Mouse (Mus musculus): ENCODE measurements at regions not wholly inside any gene's neighbourhood (a gene's known extent, or its start where the extent isn't known, plus 50 kb on each side); places are given as distances from the start of the nearest gene placed in this dataset.

DNA sequence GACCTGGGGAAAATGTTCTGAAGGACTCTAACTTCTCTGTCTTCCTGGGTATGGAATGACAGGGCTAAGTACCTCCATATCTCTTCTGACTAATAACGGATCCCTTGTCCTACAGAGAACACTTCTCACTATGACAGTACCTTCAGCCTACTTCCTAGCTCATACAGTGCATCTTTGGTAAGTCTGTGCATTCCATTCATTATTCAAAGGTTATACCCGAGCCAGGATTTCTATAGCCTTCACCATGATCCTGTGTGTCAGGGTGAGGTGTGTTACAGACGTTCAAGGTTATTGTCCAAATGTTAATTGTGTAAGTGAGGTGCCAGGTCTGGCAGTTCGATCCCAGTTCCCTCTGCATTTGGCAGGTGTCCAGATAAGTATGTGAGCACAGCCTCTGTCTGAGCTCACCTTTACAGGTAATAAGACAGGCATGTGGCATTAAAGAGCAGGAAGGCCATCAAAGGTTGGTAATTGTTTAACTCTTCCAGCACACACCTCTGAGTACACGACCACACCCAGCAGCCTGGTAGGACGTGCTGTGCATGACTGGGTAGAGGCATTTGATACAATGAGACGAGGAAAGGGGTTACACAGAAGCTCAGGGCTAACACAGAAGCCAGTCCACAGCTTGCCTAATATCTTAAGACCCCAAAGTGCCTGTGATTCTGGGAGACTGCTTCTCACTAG, 96.3 kb upstream of the Bmp2 start:
- DNase-seq: no peak

DNA sequence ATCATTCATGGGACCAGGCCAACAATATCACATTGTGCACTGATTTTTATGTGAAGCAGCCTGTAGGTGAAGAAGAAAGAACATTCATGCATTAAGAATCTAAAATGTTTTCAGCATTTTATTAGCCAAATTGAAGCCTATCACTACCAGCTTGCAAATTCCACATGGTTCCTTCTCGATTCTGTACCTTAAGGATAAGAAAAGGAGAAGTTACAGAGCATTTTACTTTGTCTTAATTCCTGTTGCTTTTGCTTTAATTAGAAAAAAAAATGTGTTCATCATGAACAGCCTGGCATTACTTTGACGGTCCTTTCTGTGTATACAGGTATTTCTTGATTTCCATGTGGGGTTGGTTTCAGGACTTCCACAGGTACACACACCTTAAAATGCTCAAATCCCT, 95.2 kb upstream of the Bmp2 start:
- DNase-seq: no peak

DNA sequence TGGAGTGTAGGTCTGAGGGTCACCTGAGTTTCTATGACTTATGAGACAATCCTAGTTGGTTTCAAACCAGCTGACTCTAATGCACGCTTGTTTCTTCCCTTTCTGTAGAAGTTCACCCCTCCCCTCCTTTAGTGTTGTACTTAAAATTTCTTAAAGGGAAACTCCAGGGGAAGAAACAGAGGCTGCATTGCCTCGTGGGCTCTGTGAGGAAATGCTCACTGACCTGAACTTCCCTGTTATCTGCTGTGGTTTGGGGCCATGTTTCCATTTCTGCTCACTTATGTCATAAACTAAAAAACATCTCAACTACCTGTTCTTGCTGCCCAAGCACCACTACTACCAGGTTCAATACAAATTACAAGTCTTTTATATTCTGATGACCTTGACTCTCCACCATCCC, 93.2 kb upstream of the Bmp2 start:
- DNase-seq: no peak

DNA sequence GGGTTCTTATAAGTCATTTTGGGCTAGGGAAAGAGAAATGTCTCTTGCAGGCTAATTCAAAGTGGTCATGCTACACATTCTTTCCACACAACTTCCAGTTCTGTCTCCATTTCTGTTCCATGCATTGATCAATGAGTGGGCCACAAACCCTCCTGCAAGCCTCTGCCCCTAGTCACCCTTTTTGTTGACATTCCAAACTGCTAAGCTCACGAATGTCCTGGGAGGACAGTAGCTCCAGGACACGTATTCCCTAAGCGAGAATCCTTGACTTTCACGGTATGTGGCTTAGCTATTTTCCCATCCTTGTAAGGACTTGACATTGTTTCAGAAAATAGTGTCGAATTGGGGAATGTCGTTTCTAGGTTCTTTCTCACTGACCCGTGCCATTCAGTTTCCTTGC, 91.1 kb upstream of the Bmp2 start:
- DNase-seq: no peak

DNA sequence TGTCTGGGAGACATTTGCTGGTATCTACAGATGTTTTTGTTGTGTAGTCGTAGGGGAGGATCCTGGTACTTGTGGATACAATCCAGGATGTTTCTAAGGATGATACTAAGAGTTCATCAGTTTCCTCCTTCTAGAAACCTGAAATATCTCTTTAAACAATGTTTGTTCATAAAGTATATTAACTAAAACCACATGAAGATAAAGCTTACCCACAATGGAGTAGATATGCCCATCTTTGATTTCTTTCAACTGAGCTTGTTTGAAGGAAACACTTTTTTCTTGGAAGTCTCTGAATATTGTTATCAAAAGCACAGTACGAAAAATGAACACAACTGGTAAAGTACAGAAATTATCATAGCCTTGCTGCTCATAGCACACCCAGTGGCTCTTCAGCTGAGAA, 89.6 kb upstream of the Bmp2 start:
- no peak for DNase-seq

DNA sequence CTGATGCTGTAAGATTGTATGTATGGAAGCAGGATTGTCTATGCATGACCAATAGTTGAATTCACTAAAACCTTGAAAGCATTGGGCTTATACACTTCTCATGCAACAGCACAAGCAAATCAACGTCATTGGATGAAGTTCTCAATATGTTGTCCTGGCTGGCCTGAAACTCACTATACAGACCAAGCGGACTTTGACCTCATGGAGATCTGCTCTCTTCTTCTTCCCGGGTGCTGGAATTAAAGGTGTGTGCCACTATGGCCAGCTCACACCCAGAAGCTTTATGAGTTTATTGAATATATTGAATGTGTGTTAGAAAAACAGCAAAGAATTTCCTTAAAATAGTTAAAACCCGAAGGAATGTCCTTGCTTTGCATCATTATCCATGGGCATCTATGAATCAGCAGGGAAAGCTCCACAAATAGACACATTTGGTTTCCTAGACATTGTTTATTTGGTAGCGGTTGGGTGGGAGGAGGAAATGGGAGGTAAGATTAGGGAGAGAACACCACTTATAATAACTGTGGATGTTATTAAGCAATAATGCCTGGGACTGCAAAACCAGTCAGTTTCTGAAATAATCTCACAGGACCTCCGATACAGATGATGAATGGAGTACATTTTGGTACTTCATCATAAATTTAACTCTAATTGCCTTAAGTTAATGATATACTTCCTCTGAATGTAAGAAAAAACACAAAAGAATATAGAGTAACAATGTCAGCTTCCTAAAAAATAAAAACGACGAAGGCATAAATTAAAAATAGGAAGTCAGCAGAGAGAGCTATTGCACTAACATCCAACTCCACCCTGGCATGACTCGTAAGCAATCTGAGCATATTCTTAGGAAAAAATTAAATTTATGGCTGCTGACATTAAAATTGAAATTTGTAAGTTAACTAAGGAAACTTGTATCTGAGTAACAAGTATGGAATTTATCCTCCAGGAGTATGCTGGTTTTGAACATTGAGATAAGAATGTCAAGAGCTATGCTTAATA, 84.5 kb upstream of the Bmp2 start:
- DNase-seq: no peak

DNA sequence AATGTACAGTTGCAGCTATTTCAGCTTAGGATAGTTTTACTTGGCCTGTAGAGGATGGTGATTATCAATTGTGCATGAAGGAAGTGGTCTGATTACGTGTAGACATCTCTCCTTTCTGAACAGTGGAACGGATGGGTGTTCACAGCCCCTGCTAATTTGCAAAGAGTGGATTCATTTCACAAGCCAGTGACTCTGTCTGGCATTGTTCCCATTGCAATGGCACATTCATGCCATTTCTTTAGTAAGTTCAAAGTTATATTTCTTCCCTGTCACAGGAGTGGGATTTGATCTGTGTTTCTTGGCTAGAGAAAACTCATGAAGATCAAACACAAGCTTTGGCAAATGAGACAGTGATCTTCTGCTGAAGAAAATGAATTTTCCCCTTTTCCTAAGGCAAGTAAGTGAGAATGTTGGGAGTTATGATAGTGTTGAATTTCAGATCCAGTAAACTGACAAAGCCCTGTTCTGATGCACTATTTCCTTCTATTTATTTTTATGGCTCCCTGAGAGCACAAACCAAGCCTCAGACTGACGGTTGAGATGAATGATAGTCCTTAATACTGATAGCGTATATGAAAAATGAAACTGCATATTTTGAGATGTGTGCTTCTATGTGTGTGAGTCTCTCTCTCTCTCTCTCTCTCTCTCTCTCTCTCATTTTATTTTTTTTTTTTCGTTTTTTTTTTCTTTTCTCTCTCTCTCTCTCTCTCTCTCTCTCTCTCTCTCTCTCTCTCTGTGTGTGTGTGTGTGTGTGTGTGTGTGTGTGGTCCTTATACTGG, 78.8 kb upstream of the Bmp2 start:
- no peak for DNase-seq

DNA sequence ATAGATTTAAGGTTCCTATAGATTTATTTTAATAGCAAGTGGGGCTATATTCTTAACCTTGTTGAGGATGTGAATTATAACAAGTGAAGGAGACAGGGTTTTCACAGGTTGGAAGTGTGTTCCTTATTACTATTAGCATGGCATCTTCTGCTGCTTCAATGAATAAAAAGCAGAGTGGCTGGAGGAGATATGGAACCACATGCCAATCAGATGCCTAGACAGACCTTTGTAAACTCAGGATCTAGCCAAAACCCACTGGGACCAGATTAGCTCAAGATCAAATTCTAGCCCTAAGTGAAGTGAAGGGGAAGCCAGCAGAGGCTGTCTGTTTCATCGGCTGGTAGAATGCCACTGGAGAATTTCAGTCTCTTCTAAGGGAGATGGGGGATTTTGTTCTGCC, 77.8 kb upstream of the Bmp2 start:
- no peak for DNase-seq

DNA sequence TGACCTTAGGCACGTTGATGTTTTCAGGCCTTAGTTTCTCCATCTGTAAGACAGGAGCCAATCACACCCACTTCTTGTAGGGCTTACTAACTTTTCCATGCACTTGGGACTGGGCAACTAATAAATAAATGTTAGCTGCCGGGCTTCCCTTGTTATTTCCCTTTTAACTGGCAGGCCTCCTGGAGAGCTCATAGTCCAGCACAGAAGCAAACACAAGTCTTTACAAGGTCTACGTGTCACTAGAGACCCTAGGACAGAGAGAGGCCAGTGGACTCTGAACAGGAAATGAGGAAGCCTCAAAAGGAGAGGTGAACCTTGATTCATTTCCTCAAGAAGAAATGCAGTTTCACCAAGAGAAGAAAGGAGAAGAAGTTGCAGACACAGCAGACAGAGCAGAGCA, 71.1 kb upstream of the Bmp2 start:
- DNase-seq: no peak

DNA sequence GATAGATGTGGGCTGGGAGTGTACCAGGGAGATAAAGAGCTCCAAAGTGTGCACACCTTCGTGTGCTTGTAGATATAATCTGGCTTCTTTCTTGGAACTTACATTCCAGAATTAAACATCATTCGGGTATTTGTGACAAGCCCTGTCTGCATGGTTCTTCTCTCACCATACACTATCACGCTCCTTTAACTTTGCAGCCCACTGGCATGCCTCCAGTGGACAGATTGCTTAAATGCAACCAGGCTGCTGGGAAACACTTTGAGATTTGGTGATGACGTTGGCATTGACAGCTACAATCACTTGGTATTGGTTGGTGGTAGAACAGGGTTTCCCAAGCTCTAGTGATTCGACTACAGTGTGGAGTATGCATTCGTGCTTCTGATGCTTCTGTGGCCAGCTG, 70.7 kb upstream of the Bmp2 start:
- DNase-seq: no peak

DNA sequence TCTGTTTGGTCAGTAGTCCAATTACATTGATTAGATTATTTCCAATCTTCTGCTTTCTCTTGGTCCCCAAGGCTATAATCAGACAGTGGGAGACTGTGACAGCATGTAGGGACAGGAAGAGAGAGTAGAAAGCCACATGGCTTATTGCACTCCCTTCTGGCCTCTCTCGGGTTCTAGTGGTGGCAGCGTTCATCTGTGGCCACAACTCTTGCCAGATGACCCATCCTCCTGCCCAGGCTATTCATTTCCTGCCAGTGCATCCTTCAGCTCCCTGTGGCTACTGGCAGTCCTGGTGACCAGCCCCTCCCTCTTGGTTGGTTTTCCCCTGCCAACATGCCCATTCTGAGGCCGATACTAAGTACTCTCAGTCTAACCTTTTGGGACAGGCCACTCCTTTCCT, 70.2 kb upstream of the Bmp2 start:
- no peak for DNase-seq

DNA sequence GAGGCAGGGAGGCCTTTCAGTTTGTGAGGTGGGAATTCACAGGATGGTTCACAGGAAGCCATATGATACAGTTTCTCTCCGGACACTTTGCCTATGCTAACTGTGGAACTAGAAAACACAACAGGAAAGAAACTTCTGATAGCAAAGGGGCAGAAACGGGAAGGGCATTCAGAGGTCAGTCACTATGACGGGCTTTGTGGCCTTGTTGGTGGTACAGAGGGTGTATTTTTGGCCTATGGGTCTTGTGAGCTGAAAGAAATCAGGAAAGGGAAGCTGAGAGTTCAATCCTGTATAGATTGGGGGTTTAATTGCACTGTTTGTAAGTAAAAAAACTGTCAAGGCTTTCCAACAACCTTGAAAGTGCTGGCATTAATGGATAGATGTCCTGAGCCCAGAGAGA, 56.5 kb upstream of the Bmp2 start:
- DNase-seq: no peak

DNA sequence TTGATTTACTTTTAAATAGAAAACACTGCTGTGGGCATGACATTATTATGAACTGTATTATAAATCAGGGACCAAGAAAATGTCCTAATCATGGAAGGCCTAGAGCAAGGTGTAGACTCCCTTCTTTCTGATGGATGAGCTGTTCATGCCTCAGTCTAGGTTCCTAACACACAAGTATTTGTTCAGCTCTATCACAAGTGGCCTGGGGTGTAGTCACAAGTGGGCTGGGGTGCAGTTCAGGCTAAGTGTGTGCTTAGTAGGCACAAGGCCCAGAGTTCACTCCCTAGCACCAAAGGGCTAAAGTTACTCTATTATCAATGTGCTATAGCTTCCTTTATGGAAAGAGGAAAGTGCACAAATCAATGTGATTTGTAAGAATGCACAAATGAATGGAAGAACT, 55.6 kb upstream of the Bmp2 start:
- DNase-seq: no peak

DNA sequence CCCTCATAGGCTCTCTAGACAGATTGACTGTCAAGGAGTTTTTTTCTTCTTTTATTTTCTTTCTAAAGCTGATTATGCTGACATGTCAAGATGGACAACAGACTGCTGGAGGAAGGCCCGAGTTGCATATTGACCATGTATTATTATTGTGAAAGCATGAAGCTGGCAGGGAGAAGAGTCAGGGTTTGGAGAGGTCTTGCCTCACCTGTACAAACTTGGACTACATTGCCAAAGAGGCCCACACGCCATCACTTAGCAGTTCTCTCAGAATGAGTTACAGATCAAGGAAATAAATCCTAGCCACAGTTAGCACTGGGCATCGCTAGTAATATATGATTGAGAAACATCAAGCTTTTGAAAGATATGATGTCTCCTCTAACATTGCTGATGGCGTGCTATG, 54.9 kb upstream of the Bmp2 start:
- DNase-seq: no peak

DNA sequence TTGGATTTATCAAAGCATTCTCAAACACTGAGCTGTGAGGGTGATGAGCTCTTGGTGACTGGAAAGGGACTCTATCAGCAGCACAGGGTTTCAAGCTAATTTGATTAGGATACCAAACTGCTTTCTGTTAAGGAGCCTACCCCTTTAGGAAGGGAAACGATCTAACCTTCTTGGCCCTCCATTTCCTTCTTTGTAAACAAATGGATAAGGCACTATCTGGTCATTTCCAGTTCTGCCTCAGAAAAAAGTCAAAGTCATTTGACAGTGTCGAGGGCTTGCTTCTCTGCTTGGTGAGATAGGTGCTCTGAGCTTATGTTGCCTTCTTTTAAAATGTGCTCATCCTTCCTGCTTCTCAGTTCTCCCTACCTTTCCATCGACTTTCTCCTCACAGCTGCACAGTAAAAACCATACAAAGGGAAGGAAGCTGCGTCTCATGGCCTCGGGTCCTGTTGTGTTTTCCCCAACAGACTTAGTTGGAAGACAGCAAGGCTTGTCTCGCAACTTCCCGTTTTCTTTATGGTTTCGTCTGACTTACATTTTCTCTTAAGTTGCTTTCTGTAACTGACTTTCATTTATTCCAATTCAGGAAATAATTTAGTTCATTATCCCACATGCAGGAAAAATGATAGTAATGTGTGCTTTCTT, 54.3 kb upstream of the Bmp2 start:
- no peak for DNase-seq

DNA sequence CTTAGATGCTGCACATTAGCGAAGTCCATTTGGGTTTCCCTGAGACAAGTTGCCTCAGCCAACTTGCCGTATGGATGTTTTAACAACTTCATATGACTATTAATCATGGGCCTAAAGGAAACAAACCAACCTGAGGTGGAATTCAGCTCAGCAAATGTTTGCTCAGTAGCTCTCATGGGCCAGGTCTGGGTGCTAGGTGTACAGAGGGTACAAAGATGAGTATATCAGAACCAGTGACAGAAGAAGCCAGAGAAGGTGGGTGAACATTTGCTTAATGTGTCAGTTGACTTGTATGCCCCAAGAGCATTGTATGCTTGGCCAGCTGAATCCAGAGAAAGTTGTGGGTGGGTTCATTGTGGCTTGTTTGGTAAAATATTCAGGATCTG, 53.8 kb upstream of the Bmp2 start:
- no peak for DNase-seq

DNA sequence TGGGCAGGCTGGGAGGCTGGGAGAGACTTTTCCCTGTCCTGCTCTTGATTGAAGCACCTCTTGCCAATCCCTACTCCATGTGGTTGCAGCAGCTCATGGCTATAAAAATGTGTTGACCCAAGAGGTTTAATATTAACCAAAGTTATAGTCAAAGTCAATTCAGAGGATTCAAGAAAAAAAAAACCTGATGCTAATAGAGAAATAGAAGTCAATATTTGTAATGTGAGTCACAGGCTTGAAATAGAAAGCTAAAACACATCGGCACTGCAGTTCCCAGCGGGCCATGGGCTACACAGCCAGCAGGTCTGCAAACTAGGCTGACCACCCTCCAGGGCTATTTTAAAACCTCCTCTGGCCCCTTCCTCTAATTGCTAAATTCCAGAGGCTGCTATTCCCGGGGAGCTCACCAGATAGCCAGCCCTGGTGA, 53.2 kb upstream of the Bmp2 start:
- no peak for DNase-seq

DNA sequence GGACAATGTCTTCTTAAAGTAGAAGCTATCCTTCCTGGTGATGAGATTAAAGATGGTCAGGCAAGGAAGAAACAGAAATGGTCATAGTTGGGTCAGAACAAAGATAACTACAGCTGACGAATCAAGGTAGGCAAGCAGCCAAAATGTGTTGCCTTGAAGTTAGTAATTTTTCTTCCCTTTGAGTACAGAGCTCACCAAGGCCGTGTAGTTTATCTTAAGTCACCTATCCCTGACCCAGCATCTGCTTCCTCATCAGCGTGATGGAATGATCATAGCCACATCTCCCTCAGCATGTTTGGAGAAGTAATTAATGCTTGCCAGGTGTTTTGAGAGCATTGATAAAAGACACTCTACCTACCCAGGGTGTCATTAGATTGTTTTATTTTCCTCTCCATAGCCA, 52.1 kb upstream of the Bmp2 start:
- no peak for DNase-seq
